Mouse (Mus musculus) intestine, embryonic 16.5 days (tissue): Measurements from ENCODE around the gene Srsf4. TPM values are rescaled to one million over a fixed set of nuclear protein-coding genes. Genes with fewer than 3 reads are reported as not detected.

Experiments used
- ATAC-seq: fragments of 200-750 bp; cut with Nextera tagmentation; 2 replicates; pipeline ENCODE4 v1.8.0; 2017; ENCODE audit warnings: moderate TSS enrichment, moderate library complexity
- H3K27ac ChIP-seq: fragments of 300-500 bp; sonication (generic); 2 replicates; pipeline ENCODE4 v1.5.1; 2014; ENCODE audit warnings: mild to moderate bottlenecking, low read length
- H3K27me3 ChIP-seq: fragments of 300-500 bp; sonication (generic); replicated peaks from 2 replicates; pipeline ENCODE4 v1.6.1; 2014; ENCODE audit warnings: low read length, control low read depth, mixed read lengths; ENCODE audit not compliant: control insufficient read depth, insufficient read depth
- H3K36me3 ChIP-seq: fragments of 300-500 bp; sonication (generic); 2 replicates; pipeline ENCODE4 v1.6.1; 2014; ENCODE audit warnings: low read length, control low read depth; ENCODE audit not compliant: control insufficient read depth, insufficient read depth
- H3K4me1 ChIP-seq: fragments of 300-500 bp; sonication (generic); 2 replicates; pipeline ENCODE4 v1.6.1; 2014; ENCODE audit warnings: low read length, control low read depth, mixed read lengths; ENCODE audit not compliant: control insufficient read depth, insufficient read depth
- H3K4me2 ChIP-seq: fragments of 300-500 bp; sonication (generic); 2 replicates; pipeline ENCODE4 v1.6.1; 2014; ENCODE audit warnings: low read depth, low read length, control low read depth
- H3K4me3 ChIP-seq: fragments of 300-500 bp; sonication (generic); 2 replicates; pipeline ENCODE4 v1.5.1; 2014; ENCODE audit warnings: mild to moderate bottlenecking, low read length
- H3K9ac ChIP-seq: fragments of 300-500 bp; sonication (generic); 2 replicates; pipeline ENCODE4 v1.6.1; 2014; ENCODE audit warnings: low read depth, low read length
- H3K9me3 ChIP-seq: fragments of 300-500 bp; sonication (generic); 2 replicates; pipeline ENCODE4 v1.6.1; 2016; ENCODE audit warnings: low read length, control low read depth; ENCODE audit not compliant: control insufficient read depth
- WGBS: fragments of 180-500 bp; shearing (Covaris S2); extraction: QIAGEN DNeasy Blood & Tissue Kit; methylation state at CpG from one replicate; pipeline ENCODE4 v1.1.7; 2014; 5-methylcytosine and 5-hydroxymethylcytosine counted together
- polyA plus RNA-seq: library from polyadenylated mRNA; unstranded; fragments of >200 nt; fragmentation: Nextera tagmentation; extraction: Ambion mirVana; gene quantifications from 2 replicates; pipeline ENCODE4 v1.2.1, GENCODE M21; 2015

Srsf4 gene
- 68.6 and 75.2 TPM in 2 replicates for polyA plus RNA-seq

DNA sequence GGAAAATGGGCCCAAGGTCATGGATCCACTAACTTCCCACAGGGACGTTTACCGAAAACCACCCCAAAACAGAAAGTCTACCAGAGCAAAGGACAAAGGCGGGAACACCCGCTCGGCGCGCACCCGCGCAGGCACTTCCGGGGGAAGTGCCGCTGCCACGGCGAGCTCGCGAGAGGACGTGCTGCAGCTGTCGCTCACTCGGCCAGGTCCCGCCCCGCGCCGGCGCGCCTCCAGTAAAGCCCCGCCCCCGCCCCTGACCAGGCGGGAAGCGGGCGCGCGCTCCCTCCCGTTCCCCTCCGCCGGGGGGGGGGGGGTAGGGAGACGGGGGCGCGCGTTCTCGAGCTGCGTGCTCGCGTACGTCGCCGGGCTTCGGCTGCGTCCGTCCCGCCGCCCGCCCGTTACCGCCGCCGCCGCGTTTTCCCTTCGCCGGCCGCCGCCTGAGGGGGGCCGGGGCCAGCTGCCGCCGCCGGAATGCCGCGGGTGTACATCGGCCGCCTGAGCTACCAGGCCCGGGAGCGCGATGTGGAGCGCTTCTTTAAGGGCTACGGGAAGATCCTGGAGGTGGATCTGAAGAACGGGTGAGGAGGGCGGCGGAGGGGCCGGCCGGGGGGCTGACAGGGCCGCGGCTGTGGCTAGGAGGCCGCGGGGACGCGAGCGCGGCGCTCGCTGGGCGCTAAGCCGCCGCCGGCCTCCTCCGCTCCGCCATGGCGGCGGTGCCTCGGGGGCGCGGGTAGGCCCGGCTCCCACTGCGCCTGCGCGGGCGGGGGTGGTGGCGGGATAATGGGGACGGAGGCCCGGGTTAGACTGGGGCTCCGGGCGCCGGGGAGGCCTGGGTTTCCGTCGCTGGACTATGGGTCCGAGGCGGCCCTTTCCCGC is at the start of gene Srsf4:
TSS of gene Srsf4 (plus strand) at position 325 of the 876 bp plus-strand sequence.
- Histone ChIP-seq H3K9me3 (no peaks in the 10 kb centered on the region), H3K4me2 (peak within 1 kb of the TSS; percentile 88), H3K36me3 (no peaks in the 10 kb centered on the region), H3K27me3 (no peaks in the 10 kb centered on the region), H3K9ac (peak within 1 kb of the TSS; percentile 100), H3K4me1 (peaks cover 27% of the 10 kb centered on the region), H3K27ac (peak within 1 kb of the TSS; percentile 100), H3K4me3 (peak within 1 kb of the TSS; percentile 99)
- WGBS, result 1% methylated on average over 92 of the region's 116 CpGs
- ATAC-seq, result peak; percentile 95

DNA sequence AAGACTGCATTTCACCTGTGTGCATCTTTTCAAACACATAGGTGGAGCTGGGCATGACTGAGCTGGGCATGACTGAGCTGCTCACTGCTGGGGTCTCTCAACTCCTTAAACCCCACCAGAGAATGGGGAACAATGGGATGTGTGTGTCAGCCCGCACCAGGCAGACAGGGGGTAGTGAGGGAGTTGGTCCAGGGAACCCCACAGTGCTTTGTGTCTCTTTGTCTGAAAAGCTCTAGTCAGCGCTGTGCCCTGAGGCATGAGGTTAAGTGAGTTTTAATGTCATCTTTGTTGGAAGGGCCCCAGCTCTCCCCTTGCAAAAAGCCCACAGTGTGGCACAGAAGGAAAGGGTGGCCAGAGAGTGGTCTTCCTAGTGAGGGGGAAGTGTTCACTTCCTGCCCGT is 48.5 kb upstream of the Srsf4 start:
- WGBS, result 74% methylated on average over 3 of the region's 3 CpGs
- ATAC-seq, result no peak
- H3K27me3 ChIP-seq, result no peaks in the 10 kb centered on the region
- no peak overlapping the region for H3K4me2 ChIP-seq
- H3K9ac ChIP-seq, result no peak overlapping the region
- H3K4me1 ChIP-seq, result peaks cover 8% of the 10 kb centered on the region; the same call in 1 of the 2 replicates
- no peak overlapping the region for H3K27ac ChIP-seq
- H3K4me3 ChIP-seq, result no peak overlapping the region
- H3K9me3 ChIP-seq, result no peaks in the 10 kb centered on the region
- H3K36me3 ChIP-seq, result no peaks in the 10 kb centered on the region

DNA sequence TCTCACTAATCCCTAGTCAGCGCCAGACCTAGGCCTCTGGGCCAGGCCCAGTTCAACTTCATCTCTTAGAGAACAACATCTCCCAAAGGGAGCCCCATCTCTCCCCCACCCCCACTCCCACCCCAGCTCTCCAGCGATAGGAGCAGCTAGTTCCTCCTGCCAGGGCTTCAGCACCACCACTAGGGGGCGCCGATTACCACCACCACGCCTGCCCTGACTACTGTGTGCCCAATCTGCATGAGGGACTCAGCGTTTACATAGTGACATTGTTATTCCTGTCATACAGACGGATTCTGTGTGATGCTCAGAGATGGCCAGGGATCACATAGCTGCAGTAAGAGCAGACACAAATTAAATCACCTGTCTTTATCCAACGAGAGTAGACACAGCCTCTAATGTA is 47.6 kb upstream of the Srsf4 start:
- no peak overlapping the region for H3K4me3 ChIP-seq
- ATAC-seq, result no peak
- no peak overlapping the region for H3K27ac ChIP-seq
- H3K9me3 ChIP-seq, result no peaks in the 10 kb centered on the region
- H3K4me1 ChIP-seq, result peaks cover 8% of the 10 kb centered on the region; the same call in 1 of the 2 replicates
- no peak overlapping the region for H3K9ac ChIP-seq
- WGBS, result 49% methylated on average over 8 of the region's 8 CpGs
- H3K36me3 ChIP-seq, result no peaks in the 10 kb centered on the region
- H3K27me3 ChIP-seq, result no peaks in the 10 kb centered on the region
- H3K4me2 ChIP-seq, result no peak overlapping the region

DNA sequence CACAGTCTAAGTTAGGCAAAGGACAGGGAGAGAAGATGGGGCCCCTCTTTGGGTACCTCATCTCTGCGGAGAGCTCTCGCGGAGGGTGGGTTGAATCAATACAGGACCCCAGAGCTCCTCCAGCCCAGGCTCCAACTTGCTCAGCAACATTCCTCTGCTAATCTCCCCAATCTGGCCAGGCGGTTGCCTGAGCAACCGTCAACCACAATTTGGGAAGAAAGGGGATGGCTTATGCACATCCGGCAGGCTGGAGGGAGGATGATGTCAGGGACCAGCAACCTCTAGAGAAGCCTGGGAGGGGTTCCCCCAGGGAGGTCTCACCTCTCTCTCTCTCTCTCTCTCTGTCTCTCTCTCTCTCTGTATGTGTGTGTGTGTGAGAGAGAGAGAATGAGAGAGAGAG is 46.5 kb upstream of the Srsf4 start:
- H3K4me1 ChIP-seq, result peaks cover 7% of the 10 kb centered on the region; the same call in 1 of the 2 replicates
- H3K27ac ChIP-seq, result no peak overlapping the region
- H3K9ac ChIP-seq, result no peak overlapping the region
- no peaks in the 10 kb centered on the region for H3K27me3 ChIP-seq
- H3K4me3 ChIP-seq, result no peak overlapping the region
- H3K9me3 ChIP-seq, result no peaks in the 10 kb centered on the region
- WGBS, result 13% methylated on average over 6 of the region's 6 CpGs
- ATAC-seq, result 0 out of 2 replicates have a peak, but pooled peaks have one; percentile 20
- no peaks in the 10 kb centered on the region for H3K36me3 ChIP-seq
- H3K4me2 ChIP-seq, result no peak overlapping the region

DNA sequence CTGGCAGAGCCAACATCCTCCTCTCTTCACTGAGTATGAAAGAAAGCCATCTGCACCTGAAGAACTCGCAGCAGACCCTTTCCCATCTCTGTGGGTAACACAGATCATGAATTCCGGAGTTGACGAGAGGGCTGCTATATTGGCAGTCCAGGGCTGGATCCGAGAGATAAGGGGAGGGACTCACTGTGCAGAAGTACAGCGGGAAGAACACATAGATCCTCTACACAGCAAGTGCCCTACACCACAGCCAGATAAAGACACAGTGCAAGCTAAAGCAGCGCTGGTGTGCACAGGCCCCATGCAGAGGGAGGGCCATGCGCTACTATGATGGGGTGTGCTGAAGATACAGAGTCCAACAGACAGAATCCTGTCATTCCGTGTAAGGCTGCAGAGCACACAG is 44.3 kb upstream of the Srsf4 start:
- 63% methylated on average over 8 of the region's 8 CpGs for WGBS
- no peaks in the 10 kb centered on the region for H3K9me3 ChIP-seq
- ATAC-seq, result peak; percentile 29; the same call in 1 of the 2 replicates
- H3K4me1 ChIP-seq, result 0 out of 2 replicates have a peak, but pooled peaks cover 2% of the 10 kb centered on the region
- no peak overlapping the region for H3K4me3 ChIP-seq
- no peaks in the 10 kb centered on the region for H3K27me3 ChIP-seq
- H3K36me3 ChIP-seq, result no peaks in the 10 kb centered on the region
- H3K4me2 ChIP-seq, result no peak overlapping the region
- H3K27ac ChIP-seq, result no peak overlapping the region
- H3K9ac ChIP-seq, result no peak overlapping the region

DNA sequence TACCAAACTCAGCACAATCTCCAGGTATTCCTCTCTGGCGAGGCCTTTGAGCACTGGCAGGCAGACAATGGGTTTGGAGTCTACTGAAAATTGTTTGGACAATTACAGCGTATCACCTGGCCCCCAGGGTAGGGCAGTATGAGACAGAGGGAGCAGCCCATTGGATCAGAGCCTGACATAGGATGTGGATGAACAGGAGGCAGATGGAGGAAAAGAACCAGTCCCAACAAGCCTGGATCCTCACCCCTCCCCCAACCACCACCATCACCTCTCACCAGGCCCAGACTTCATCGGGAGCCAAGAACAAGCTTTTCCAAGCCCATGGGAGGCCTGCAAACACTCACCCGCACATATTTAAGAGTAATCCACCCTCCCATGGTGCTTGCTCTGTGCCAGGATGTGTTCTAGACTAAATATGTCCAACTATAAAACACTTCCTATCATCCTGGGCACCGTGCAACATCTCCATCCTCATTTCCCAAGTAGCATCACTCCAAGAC is 41.8 kb upstream of the Srsf4 start:
- H3K9ac ChIP-seq, result no peak overlapping the region
- WGBS, result 68% methylated on average over 5 of the region's 5 CpGs

DNA sequence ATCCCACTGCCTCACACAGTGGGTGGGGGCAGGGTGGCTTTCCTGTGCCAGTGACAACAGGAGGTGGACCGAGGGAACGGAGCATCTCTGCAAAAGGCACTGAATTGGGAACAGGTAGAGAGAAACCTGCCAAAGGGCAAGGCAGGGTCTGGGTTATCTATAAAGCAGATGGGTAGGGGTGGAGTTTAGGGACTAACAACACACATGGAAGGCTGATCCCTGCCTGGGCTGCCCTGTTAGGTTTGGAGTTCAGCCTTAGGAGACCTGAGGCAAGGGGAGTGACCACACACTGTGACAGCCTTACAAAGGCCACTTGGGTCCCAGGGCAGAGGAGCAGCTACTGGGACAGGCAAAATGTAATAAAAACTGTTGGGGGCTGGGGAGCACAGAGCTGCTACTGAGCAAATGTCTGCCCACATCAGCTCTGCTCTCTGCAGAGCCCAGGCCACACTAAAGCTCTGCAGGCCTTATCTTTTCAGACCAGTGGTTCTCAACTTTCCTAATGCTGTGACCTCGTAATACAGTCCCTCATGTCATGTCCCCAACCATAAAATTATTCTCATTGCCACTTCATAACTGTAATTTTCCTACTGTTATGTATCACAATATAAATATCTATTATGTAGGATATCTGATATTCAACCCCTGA is 40.5 kb upstream of the Srsf4 start:
- Histone ChIP-seq H3K9ac (no peak overlapping the region), H3K36me3 (no peaks in the 10 kb centered on the region), H3K4me2 (no peak overlapping the region), H3K4me1 (peaks cover 9% of the 10 kb centered on the region), H3K9me3 (no peaks in the 10 kb centered on the region), H3K27me3 (peaks cover 12% of the 10 kb centered on the region; the same call in 1 of the 2 replicates), H3K27ac (no peak overlapping the region), H3K4me3 (no peak overlapping the region)
- ATAC-seq, result no peak
- WGBS, result 83% methylated on average over 3 of the region's 3 CpGs

More for the DNA sequence above, 41.8 kb upstream of the Srsf4 start:
- no peak overlapping the region for H3K4me3 ChIP-seq
- H3K4me2 ChIP-seq, result no peak overlapping the region
- H3K27me3 ChIP-seq, result peaks cover 5% of the 10 kb centered on the region; the same call in 1 of the 2 replicates
- peaks cover 7% of the 10 kb centered on the region for H3K4me1 ChIP-seq
- no peaks in the 10 kb centered on the region for H3K9me3 ChIP-seq
- no peak overlapping the region for H3K27ac ChIP-seq
- H3K36me3 ChIP-seq, result no peaks in the 10 kb centered on the region
- no peak for ATAC-seq

DNA sequence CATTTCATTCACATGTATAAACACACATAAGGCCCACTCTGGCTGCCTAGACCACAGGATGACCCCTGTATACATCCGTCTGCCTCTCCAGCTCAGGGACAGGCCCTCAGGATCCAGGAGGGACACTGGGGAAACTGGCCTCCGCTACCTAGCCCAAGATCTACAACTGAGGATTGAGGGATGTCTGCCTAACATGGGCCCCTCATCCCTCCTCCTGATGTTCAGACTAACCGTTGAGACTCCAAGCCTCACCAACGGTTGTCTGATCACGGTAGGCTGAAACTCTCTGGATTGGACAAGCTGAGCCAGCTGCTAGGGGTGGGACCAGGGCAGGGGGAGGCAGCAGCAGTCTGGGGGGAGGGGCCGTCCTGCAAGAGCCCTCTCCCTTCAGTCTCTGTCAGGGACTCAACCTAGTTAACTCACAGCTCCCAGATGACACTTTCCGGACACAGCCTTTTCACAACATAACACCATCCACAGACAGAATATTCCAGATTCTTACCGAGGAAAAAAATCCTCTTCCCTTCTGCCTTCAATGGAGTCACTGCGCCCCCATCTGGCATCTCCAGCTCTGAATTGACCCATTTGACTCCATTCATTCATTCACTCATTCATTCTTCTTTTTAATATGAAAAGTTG is 39.3 kb upstream of the Srsf4 start:
- H3K4me2 ChIP-seq, result no peak overlapping the region
- H3K9ac ChIP-seq, result no peak overlapping the region
- no peak overlapping the region for H3K27ac ChIP-seq
- ATAC-seq, result no peak
- H3K27me3 ChIP-seq, result peaks cover 12% of the 10 kb centered on the region; the same call in 1 of the 2 replicates
- no peaks in the 10 kb centered on the region for H3K36me3 ChIP-seq
- H3K4me1 ChIP-seq, result peaks cover 11% of the 10 kb centered on the region
- H3K4me3 ChIP-seq, result no peak overlapping the region
- WGBS, result 27% methylated on average over 9 of the region's 9 CpGs
- H3K9me3 ChIP-seq, result no peaks in the 10 kb centered on the region
